Mouse (Mus musculus): Measurements from ENCODE around the gene Ppp2r5c.
A peak's percentile ranks its signal among the peaks of the same experiment; 100 is the strongest.

The Ppp2r5c gene

GRCm38 (mm10) chr12:110446290-110447170 lies at the start of gene Ppp2r5c:
Ppp2r5c (plus strand) TSS chr12:110447120.
- DNase-seq (ENCODE audit: low read depth): peak; percentile 91

DNA sequence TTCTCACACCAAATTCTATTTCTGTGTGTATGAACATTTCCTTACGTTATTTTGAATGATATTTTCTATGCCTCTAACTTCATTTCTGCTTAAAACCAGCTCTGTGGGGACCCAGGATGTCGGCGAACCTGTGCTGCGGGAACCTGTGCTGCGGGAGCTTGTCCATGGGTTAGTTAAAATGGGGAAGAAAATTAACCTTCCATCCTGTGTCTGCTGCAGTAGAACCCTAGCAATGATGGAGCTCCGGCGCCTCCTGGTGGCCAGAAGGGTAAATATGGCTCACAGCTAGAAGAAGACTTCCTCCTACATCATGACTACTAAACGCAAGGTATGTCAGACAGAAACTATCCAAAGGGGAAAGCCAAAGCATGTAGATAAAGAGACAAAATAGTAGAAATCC lies 48.6 kb upstream of the Ppp2r5c start:
- peak; percentile 84 for DNase-seq (ENCODE audit: low read depth)

DNA sequence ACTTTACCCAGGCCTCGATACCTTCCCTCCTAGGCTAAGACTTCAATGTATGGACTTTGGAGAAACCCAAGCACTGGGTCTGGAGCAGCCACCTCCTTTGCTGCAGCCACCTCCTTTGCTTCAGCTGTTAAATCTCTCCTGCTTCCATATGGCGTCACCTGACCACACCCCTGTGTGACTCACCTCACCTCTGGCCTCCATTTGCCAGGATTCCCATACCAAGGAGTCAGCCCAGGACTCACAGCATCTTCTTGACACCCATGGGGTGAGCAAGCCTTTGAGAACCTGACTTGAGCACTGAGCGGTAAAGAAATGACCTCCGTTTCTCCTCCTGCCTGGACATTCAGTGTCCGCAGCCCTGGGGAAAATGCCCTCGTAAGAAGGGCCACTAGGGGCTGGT lies 47.8 kb upstream of the Ppp2r5c start:
- DNase-seq (ENCODE audit: low read depth): no peak

GRCm38 (mm10) chr12:110400936-110401335 lies 46.0 kb upstream of the Ppp2r5c start:
- DNase-seq (ENCODE audit: low read depth): no peak

- DNase-seq (ENCODE audit: low read depth): no peak
These were observed 45.0 kb upstream of the Ppp2r5c start for GRCm38 (mm10) chr12:110401871-110402270.

GRCm38 (mm10) chr12:110416244-110416643 lies 30.7 kb upstream of the Ppp2r5c start:
- DNase-seq (ENCODE audit: low read depth): peak; percentile 75

GRCm38 (mm10) chr12:110417023-110417986 lies 29.6 kb upstream of the Ppp2r5c start:
- peak; percentile 90 for DNase-seq (ENCODE audit: low read depth)

GRCm38 (mm10) chr12:110417987-110418734 lies 28.8 kb upstream of the Ppp2r5c start:
- peak; percentile 76 for DNase-seq (ENCODE audit: low read depth)

DNA sequence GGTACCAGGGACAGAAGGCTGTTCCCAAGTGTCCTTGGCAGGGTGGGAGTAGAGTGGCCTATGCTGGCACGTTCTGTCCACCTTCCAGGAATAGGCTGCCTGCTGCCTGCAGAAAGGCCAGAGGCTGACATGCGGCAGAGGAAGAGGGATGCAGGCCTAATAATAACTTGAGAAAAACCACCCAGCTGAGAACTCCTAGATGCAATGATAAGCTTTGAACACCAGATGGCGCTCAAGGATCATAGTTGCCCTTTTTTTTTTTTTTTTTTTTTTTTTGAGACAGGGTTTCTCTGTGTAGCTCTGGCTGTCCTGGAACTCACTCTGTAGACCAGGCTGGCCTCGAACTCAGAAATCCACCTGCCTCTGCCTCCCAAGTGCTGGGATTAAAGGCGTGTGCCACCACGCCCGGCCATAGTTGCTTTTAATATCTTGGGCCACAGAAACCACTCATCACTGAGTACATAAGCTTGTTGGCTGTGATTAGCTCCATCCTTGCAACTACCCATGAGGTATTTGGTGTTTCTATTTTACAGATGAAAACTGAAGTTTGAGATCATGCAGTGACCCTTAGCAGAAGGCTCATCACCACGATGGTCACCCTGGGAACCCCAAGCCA lies 28.1 kb upstream of the Ppp2r5c start:
- DNase-seq (ENCODE audit: low read depth): peak; percentile 82

DNA sequence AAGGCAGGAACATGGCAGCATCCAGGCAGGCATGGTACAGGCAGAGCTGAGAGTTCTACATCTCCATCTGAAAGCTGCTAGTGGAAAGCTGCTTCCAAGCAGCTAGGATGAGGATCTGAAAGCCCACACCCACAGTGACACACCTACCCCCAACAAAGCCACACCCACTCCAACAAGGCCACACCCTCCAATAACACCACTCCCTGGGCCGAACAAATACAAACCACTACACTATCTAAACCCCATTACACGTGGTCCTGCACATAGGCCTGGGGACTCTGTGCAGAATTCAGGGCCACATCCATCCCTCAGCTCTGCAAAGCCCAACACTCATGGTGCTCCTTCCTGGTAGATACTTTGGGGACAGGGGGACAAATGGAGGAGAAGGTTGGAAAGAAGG lies 27.0 kb upstream of the Ppp2r5c start:
- DNase-seq (ENCODE audit: low read depth): peak; percentile 12

- peak; percentile 57 for DNase-seq (ENCODE audit: low read depth)
These were observed 25.6 kb upstream of the Ppp2r5c start for GRCm38 (mm10) chr12:110421361-110421760.

- no peak for DNase-seq (ENCODE audit: low read depth)
These were observed 22.8 kb upstream of the Ppp2r5c start for GRCm38 (mm10) chr12:110424008-110424704.

GRCm38 (mm10) chr12:110426417-110427010 lies 20.4 kb upstream of the Ppp2r5c start:
- DNase-seq (ENCODE audit: low read depth): no peak

DNA sequence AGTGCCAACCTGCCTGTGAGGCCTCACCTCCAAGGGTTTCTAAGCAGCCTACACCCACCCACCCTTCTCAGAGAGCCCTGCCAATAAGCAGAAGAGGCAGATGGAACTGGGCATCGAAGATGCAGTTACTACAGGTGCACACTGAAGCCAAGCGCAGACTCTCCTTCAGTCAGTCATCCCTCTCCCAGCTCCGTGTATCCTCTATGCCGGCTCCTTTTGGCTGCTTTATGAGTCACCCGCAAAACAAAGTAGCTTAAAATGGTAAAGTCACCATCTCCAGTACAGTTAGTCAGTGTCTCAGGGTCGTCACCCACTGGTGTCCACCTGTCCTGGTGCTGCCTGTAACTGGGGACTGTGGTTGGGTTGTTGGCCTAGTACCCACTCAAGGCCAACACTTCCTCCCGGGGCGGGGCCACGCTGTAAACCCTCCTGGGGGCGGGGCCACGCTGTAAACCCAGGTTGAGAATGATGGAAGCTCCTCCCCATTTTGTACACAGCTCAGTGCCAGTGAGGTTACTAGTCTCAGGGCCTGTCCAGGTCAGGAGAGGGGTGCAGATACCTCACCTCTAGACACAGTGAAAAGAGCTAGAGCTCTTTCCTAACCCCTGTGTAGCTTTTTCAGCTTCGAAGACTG lies 17.5 kb upstream of the Ppp2r5c start:
- no peak for DNase-seq (ENCODE audit: low read depth)

DNA sequence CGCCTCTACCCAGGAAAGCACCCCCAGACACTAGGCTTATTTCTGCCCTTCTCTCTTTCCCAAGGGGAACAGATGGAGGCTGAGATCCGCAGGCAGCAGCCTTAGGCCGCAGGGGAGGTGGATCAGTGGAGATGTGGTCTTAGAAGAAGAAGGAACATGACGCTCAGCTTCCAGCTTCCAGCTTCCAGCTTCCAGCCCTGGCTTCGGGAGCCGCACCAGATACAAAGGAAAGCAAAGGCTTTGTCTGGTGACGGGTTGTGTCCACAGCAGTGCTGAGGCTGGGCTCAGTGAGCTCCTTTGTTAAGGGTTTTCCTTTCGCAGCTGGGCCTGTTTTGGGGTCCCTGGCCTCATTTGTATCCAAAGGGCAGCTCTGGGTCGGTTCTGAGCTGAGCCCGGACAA lies 16.9 kb upstream of the Ppp2r5c start:
- no peak for DNase-seq (ENCODE audit: low read depth)

GRCm38 (mm10) chr12:110431805-110432204 lies 15.1 kb upstream of the Ppp2r5c start:
- DNase-seq (ENCODE audit: low read depth): no peak

DNA sequence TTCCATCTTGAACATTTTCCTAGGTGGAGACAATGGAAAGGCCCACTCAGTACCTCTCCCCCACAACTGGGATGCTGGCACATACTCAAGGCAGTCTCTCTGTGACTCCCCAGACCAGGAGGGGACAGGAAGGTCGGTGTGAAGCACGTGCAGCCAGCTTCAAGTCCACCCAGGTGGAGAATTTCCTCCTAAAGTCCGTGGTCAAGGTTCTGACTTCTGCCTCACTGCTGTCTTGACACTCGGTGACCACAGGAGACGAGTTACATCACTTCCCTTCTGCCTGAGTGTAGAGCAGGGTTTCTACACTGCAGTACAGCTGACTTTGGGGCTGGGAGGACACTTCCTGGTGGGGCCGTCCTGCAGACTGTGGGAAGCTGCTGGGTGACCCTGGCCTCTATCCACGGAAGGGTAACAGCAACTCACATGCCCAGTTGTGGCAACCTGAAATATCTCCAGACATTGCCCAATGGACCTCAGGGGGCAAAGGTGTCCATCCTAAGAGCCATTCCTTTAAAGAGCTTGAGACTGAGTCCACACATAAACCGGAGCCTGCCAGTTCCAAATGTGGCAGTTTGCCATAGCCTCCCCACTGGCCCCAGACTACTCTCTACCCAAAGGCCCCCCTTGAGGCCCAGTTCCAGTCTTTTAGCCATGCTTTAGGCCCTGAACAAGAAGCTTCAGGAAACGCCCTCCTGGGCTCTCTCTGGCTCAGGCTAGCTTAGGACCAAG lies 10.1 kb upstream of the Ppp2r5c start:
- DNase-seq (ENCODE audit: low read depth): peak; percentile 86

DNA sequence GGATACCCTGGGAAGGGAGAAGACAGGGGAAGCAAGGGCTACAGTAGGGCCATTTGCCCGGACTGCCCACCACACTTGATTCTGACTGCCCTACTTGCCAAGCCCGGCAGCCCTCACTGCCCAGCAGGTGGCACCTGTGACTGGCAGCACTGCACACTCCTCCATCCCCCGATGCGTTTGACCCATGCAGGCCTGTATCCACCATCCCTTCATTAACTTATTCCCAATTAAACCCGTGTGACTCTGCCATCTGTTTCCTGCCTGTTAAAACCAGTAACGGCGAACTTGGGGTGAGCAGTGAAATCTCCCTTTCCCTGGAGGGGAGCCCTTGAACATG lies 9.6 kb upstream of the Ppp2r5c start:
- peak; percentile 68 for DNase-seq (ENCODE audit: low read depth)

DNA sequence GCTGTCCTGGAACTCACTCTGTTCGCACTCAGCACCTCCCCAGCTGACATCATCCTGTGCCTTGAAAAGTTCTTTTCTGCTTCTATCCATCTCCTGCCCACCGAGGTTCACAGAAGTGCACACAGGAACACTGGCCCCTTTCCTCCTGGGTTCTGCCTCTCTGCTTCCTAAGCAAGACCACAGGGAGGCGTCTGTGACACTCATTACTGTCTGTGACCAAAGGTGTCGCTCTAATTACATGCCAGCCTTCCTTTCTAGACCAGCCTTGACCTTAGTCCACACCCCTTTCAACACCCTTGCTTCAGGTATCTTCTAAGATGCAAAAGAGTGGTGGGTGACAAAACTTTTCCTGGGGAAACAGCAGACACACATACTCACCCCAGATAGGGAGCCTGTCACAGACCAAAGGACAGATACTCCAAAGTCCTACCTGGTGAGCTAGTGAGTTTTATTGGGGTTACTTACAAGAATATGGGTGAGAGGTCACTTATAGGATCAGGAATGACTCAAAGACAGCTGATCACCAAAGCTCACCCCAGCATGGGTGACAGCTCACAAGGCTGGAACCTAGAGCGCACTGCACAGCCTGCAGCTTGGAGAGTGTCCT lies 8.4 kb upstream of the Ppp2r5c start:
- peak; percentile 79 for DNase-seq (ENCODE audit: low read depth)
